Mouse (Mus musculus) midbrain, embryonic 12.5 days (tissue): ENCODE measurements around the gene Zc3h12c. TPM values are rescaled to one million over a fixed set of nuclear protein-coding genes. Genes with fewer than 3 reads are reported as not detected.

Experiments
- ATAC-seq: fragments of 200-750 bp; cut with Nextera tagmentation; 2 replicates; pipeline ENCODE4 v1.8.0; 2017; ENCODE audit warnings: low read depth, moderate TSS enrichment, moderate library complexity; ENCODE audit not compliant: low FRiP score
- H3K27ac ChIP-seq: fragments of 300-500 bp; sonication (generic); replicated peaks from 2 replicates; pipeline ENCODE4 v1.5.1; 2016; ENCODE audit warnings: mild to moderate bottlenecking
- H3K27me3 ChIP-seq: fragments of 300-500 bp; sonication (generic); 2 replicates; pipeline ENCODE4 v1.6.1; 2016; ENCODE audit warnings: mild to moderate bottlenecking
- H3K36me3 ChIP-seq: fragments of 300-500 bp; sonication (generic); 2 replicates; pipeline ENCODE4 v1.6.1; 2016
- H3K4me1 ChIP-seq: fragments of 300-500 bp; sonication (generic); 2 replicates; pipeline ENCODE4 v1.6.1; 2016
- H3K4me2 ChIP-seq: fragments of 300-500 bp; sonication (generic); replicated peaks from 2 replicates; pipeline ENCODE4 v1.6.1; 2016; ENCODE audit warnings: mild to moderate bottlenecking, moderate library complexity
- H3K4me3 ChIP-seq: fragments of 300-500 bp; sonication (generic); 2 replicates; pipeline ENCODE4 v1.5.1; 2016; ENCODE audit warnings: mild to moderate bottlenecking
- H3K9ac ChIP-seq: fragments of 300-500 bp; sonication (generic); replicated peaks from 2 replicates; pipeline ENCODE4 v1.6.1; 2016; ENCODE audit warnings: mild to moderate bottlenecking, moderate library complexity
- H3K9me3 ChIP-seq: fragments of 300-500 bp; sonication (generic); 2 replicates; pipeline ENCODE4 v1.6.1; 2016; ENCODE audit warnings: mild to moderate bottlenecking
- WGBS: fragments of 180-500 bp; shearing (Covaris S2); methylation state at CpG from one replicate; pipeline ENCODE4 v1.1.7; 2016; 5-methylcytosine and 5-hydroxymethylcytosine counted together
- polyA plus RNA-seq: library from polyadenylated mRNA; unstranded; fragments of >200 nt; fragmentation: Nextera tagmentation; extraction: Ambion mirVana; gene quantifications from 2 replicates; pipeline ENCODE4 v1.2.1, GENCODE M21; 2016

Gene Zc3h12c
- polyA plus RNA-seq, 1 experiment from 2014 or later = 14.9 TPM

- no peak overlapping the region for H3K4me3 ChIP-seq
- WGBS = 86% methylated on average over 13 of the region's 13 CpGs
- H3K9ac ChIP-seq = no peak overlapping the region
- H3K4me2 ChIP-seq = no peak overlapping the region
- H3K36me3 ChIP-seq = 0 out of 2 replicates have a peak, but pooled peaks cover 6% of the 10 kb centered on the region
- H3K4me1 ChIP-seq = peaks cover 34% of the 10 kb centered on the region
- H3K27ac ChIP-seq = no peak overlapping the region
- no peak for ATAC-seq
- no peaks in the 10 kb centered on the region for H3K27me3 ChIP-seq
- no peaks in the 10 kb centered on the region for H3K9me3 ChIP-seq
Observed at GRCm38 (mm10) chr9:52165076-52165705, 3.2 kb downstream of the Zc3h12c start.

- Histone ChIP-seq H3K4me3 (no peak overlapping the region), H3K4me1 (peaks cover 19% of the 10 kb centered on the region), H3K9ac (no peak overlapping the region), H3K36me3 (0 out of 2 replicates have a peak, but pooled peaks cover 6% of the 10 kb centered on the region), H3K27ac (no peak overlapping the region), H3K4me2 (no peak overlapping the region), H3K27me3 (no peaks in the 10 kb centered on the region), H3K9me3 (no peaks in the 10 kb centered on the region)
- 82% methylated on average over 1 of the region's 1 CpGs for WGBS
- no peak for ATAC-seq
Observed at GRCm38 (mm10) chr9:52160512-52160911, 7.9 kb downstream of the Zc3h12c start.

GRCm38 (mm10) chr9:52158561-52158960 is 9.8 kb downstream of the Zc3h12c start:
- Histone ChIP-seq H3K9ac (no peak overlapping the region), H3K27me3 (no peaks in the 10 kb centered on the region), H3K4me3 (no peak overlapping the region), H3K36me3 (0 out of 2 replicates have a peak, but pooled peaks cover 6% of the 10 kb centered on the region), H3K4me2 (no peak overlapping the region), H3K27ac (no peak overlapping the region), H3K9me3 (no peaks in the 10 kb centered on the region), H3K4me1 (peaks cover 25% of the 10 kb centered on the region)
- 94% methylated on average over 1 of the region's 1 CpGs for WGBS
- no peak for ATAC-seq

GRCm38 (mm10) chr9:52155417-52155816 is 13.0 kb downstream of the Zc3h12c start:
- whole genome bisulfite sequencing = 86% methylated on average over 4 of the region's 4 CpGs
- Histone ChIP-seq H3K4me2 (no peak overlapping the region), H3K27ac (no peak overlapping the region), H3K36me3 (no peaks in the 10 kb centered on the region), H3K27me3 (no peaks in the 10 kb centered on the region), H3K9ac (no peak overlapping the region), H3K9me3 (no peaks in the 10 kb centered on the region), H3K4me3 (no peak overlapping the region), H3K4me1 (peaks cover 43% of the 10 kb centered on the region)
- no peak for ATAC-seq

GRCm38 (mm10) chr9:52154253-52154652 is 14.1 kb downstream of the Zc3h12c start:
- Histone ChIP-seq H3K27ac (no peak overlapping the region), H3K4me2 (no peak overlapping the region), H3K27me3 (no peaks in the 10 kb centered on the region), H3K4me1 (peaks cover 45% of the 10 kb centered on the region), H3K4me3 (no peak overlapping the region), H3K36me3 (no peaks in the 10 kb centered on the region), H3K9me3 (no peaks in the 10 kb centered on the region), H3K9ac (no peak overlapping the region)
- WGBS = 70% methylated on average over 7 of the region's 7 CpGs
- no peak for ATAC-seq

GRCm38 (mm10) chr9:52152076-52152826 is 16.1 kb downstream of the Zc3h12c start:
- Histone ChIP-seq H3K4me2 (no peak overlapping the region), H3K27ac (peak overlapping the region; percentile 52), H3K36me3 (no peaks in the 10 kb centered on the region), H3K9ac (no peak overlapping the region), H3K4me1 (peaks cover 54% of the 10 kb centered on the region), H3K27me3 (no peaks in the 10 kb centered on the region), H3K9me3 (no peaks in the 10 kb centered on the region), H3K4me3 (no peak overlapping the region)
- no peak for ATAC-seq
- WGBS = 26% methylated on average over 6 of the region's 6 CpGs

GRCm38 (mm10) chr9:52149768-52150167 is 18.6 kb downstream of the Zc3h12c start:
- H3K4me2 ChIP-seq = peak overlapping the region; percentile 58; the same call in 1 of the 2 replicates
- H3K36me3 ChIP-seq = no peaks in the 10 kb centered on the region
- H3K4me3 ChIP-seq = no peak overlapping the region
- no peaks in the 10 kb centered on the region for H3K9me3 ChIP-seq
- peaks cover 56% of the 10 kb centered on the region for H3K4me1 ChIP-seq
- no peaks in the 10 kb centered on the region for H3K27me3 ChIP-seq
- no peak for ATAC-seq
- WGBS = 72% methylated on average over 6 of the region's 6 CpGs
- H3K9ac ChIP-seq = no peak overlapping the region
- H3K27ac ChIP-seq = peak overlapping the region; percentile 92

GRCm38 (mm10) chr9:52149286-52149685 is 19.1 kb downstream of the Zc3h12c start:
- Histone ChIP-seq H3K27ac (peak overlapping the region; percentile 92), H3K9ac (peak overlapping the region; percentile 60), H3K4me1 (peaks cover 56% of the 10 kb centered on the region), H3K36me3 (peaks cover under 1% of the 10 kb centered on the region), H3K9me3 (no peaks in the 10 kb centered on the region), H3K4me2 (peak overlapping the region; percentile 58), H3K4me3 (peak overlapping the region; percentile 47), H3K27me3 (no peaks in the 10 kb centered on the region)
- 12% methylated on average over 4 of the region's 4 CpGs for WGBS
- peak; percentile 87 for ATAC-seq

- ATAC-seq = no peak
- peaks cover 56% of the 10 kb centered on the region for H3K4me1 ChIP-seq
- H3K27ac ChIP-seq = peak overlapping the region; percentile 92
Observed at GRCm38 (mm10) chr9:52148831-52149230, 19.5 kb downstream of the Zc3h12c start.

GRCm38 (mm10) chr9:52148311-52148710 is 20.1 kb downstream of the Zc3h12c start:
- H3K36me3 ChIP-seq = peaks cover 8% of the 10 kb centered on the region
- 13% methylated on average over 3 of the region's 3 CpGs for WGBS
- H3K4me3 ChIP-seq = peak overlapping the region; percentile 47
- H3K27me3 ChIP-seq = no peaks in the 10 kb centered on the region
- ATAC-seq = peak; percentile 48
- H3K4me2 ChIP-seq = peak overlapping the region; percentile 58
- H3K4me1 ChIP-seq = peaks cover 55% of the 10 kb centered on the region
- H3K9me3 ChIP-seq = no peaks in the 10 kb centered on the region
- H3K27ac ChIP-seq = peak overlapping the region; percentile 92
- H3K9ac ChIP-seq = peak overlapping the region; percentile 60

More at GRCm38 (mm10) chr9:52148831-52149230, 19.5 kb downstream of the Zc3h12c start:
- H3K27me3 ChIP-seq = no peaks in the 10 kb centered on the region
- H3K36me3 ChIP-seq = peaks cover 5% of the 10 kb centered on the region
- H3K4me3 ChIP-seq = peak overlapping the region; percentile 47
- 18% methylated on average over 4 of the region's 4 CpGs for WGBS
- H3K4me2 ChIP-seq = peak overlapping the region; percentile 58
- no peaks in the 10 kb centered on the region for H3K9me3 ChIP-seq
- peak overlapping the region; percentile 60 for H3K9ac ChIP-seq

GRCm38 (mm10) chr9:52146241-52146640 is 22.1 kb downstream of the Zc3h12c start:
- H3K4me3 ChIP-seq = peak overlapping the region; percentile 44
- H3K27me3 ChIP-seq = no peaks in the 10 kb centered on the region
- peak overlapping the region; percentile 50 for H3K4me2 ChIP-seq
- 10% methylated on average over 4 of the region's 4 CpGs for WGBS
- H3K9ac ChIP-seq = peak overlapping the region; percentile 25; the same call in 1 of the 2 replicates
- peaks cover 48% of the 10 kb centered on the region for H3K4me1 ChIP-seq
- ATAC-seq = peak; percentile 78
- peak overlapping the region; percentile 68 for H3K27ac ChIP-seq
- no peaks in the 10 kb centered on the region for H3K9me3 ChIP-seq
- H3K36me3 ChIP-seq = peaks cover 22% of the 10 kb centered on the region

- Histone ChIP-seq H3K4me3 (no peak overlapping the region), H3K9me3 (no peaks in the 10 kb centered on the region), H3K27me3 (no peaks in the 10 kb centered on the region), H3K27ac (no peak overlapping the region), H3K9ac (no peak overlapping the region), H3K4me2 (no peak overlapping the region), H3K36me3 (peaks cover 20% of the 10 kb centered on the region), H3K4me1 (0 out of 2 replicates have a peak, but pooled peaks cover 4% of the 10 kb centered on the region)
- no peak for ATAC-seq
- WGBS = 90% methylated on average over 2 of the region's 2 CpGs
Observed at GRCm38 (mm10) chr9:52132771-52133170, 35.6 kb downstream of the Zc3h12c start.
